Mouse (Mus musculus) CH12.LX (cell line): ENCODE measurements around the gene Tbp. TPM values are rescaled to one million over a fixed set of nuclear protein-coding genes. Genes with fewer than 3 reads are reported as not detected.

ENCODE experiments used
- DNase-seq: peaks from one replicate; pipeline ENCODE4 v3.0.0-alpha.2; 2013; ENCODE audit errors: extremely low read depth
- H3K27ac ChIP-seq: 2 replicates; pipeline ENCODE4 v1.5.1; 2012; ENCODE audit warnings: low read depth, mild to moderate bottlenecking, control low read depth, moderate library complexity; ENCODE audit not compliant: insufficient read depth
- H3K27me3 ChIP-seq: replicated peaks from 2 replicates; pipeline ENCODE3; 2012; ENCODE audit warnings: inconsistent platforms
- H3K36me3 ChIP-seq, 2 experiments: replicated peaks in 1 of 2; 2 replicates each; pipeline versions ENCODE3 to v1.6.1; 2012; ENCODE audit warnings: inconsistent platforms in 1 of 2, low read length in 1 of 2, mild to moderate bottlenecking in 1 of 2, mixed read lengths in 1 of 2, moderate library complexity in 1 of 2; ENCODE audit not compliant: control insufficient read depth in 1 of 2, insufficient read depth in 1 of 2
- H3K4me1 ChIP-seq, 2 experiments: 2 replicates each; pipeline ENCODE4 v1.6.1; 2012; ENCODE audit warnings: inconsistent platforms in 1 of 2, moderate library complexity in 1 of 2; ENCODE audit not compliant: insufficient read depth in 2 of 2, control insufficient read depth in 1 of 2
- H3K4me2 ChIP-seq: 2 replicates; pipeline ENCODE4 v1.6.1; 2012; ENCODE audit warnings: low read depth, mild to moderate bottlenecking, control low read depth; ENCODE audit not compliant: poor library complexity, insufficient read depth, severe bottlenecking
- H3K4me3 ChIP-seq, 3 experiments: fragments of 150-350 bp in 1 of 3; sonication (generic) in 1 of 3; replicated peaks in 1 of 3; 2 replicates each; pipeline versions ENCODE3 to v1.5.1; 2011 to 2012; ENCODE audit warnings: low read depth in 2 of 3, low read length in 2 of 3, mild to moderate bottlenecking in 2 of 3, moderate library complexity in 2 of 3, control low read depth in 1 of 3, improper control_type of control experiment in 1 of 3, inconsistent platforms in 1 of 3, mixed read lengths in 1 of 3; ENCODE audit not compliant: poor library complexity in 1 of 3
- H3K79me2 ChIP-seq: replicated peaks from 2 replicates; pipeline ENCODE4 v1.6.1; 2012; ENCODE audit warnings: mild to moderate bottlenecking, moderate library complexity; ENCODE audit not compliant: control insufficient read depth, poor library complexity, insufficient read depth, severe bottlenecking; ENCODE audit errors: extremely low read depth
- H3K9ac ChIP-seq: 2 replicates; pipeline ENCODE4 v1.6.1; 2012; ENCODE audit warnings: low read depth, mild to moderate bottlenecking, control low read depth, moderate library complexity; ENCODE audit not compliant: insufficient read depth
- H3K9me3 ChIP-seq: replicated peaks from 2 replicates; pipeline ENCODE3; 2012; ENCODE audit warnings: low read length, inconsistent platforms, mixed read lengths
- BHLHE40 ChIP-seq: IDR thresholded peaks from 2 replicates; pipeline ENCODE4 v1.6.1; 2011; ENCODE audit warnings: mild to moderate bottlenecking, low read depth, low read length, improper control_type of control experiment
- CHD1 ChIP-seq: IDR thresholded peaks from 2 replicates; pipeline ENCODE4 v1.6.1; 2012; ENCODE audit warnings: low read depth, low read length, improper control_type of control experiment, inconsistent platforms
- CTCF ChIP-seq, 2 experiments: IDR thresholded peaks in 1 of 2; conservative IDR thresholded peaks in 1 of 2; 2 replicates each; pipeline ENCODE4 v1.5.1; 2011 to 2012; ENCODE audit warnings: low read depth in 2 of 2, low read length in 2 of 2, improper control_type of control experiment in 1 of 2, inconsistent platforms in 1 of 2, mild to moderate bottlenecking in 1 of 2, moderate library complexity in 1 of 2
- EP300 ChIP-seq: IDR thresholded peaks from 2 replicates; pipeline ENCODE4 v1.6.1; 2011; ENCODE audit warnings: low read length, improper control_type of control experiment
- ETS1 ChIP-seq: conservative IDR thresholded peaks from 2 replicates; pipeline ENCODE4 v1.6.1; 2012; ENCODE audit warnings: low read depth, mild to moderate bottlenecking, inconsistent platforms, low read length, improper control_type of control experiment, moderate library complexity
- IRF4 ChIP-seq: IDR thresholded peaks from 2 replicates; pipeline ENCODE4 v1.6.1; 2014; ENCODE audit warnings: low read depth, mild to moderate bottlenecking, inconsistent platforms, low read length, improper control_type of control experiment
- KAT2A ChIP-seq: IDR thresholded peaks from 2 replicates; pipeline ENCODE4 v1.6.1; 2012; ENCODE audit warnings: low read length, improper control_type of control experiment, inconsistent platforms; ENCODE audit not compliant: insufficient replicate concordance
- MAFK ChIP-seq: IDR thresholded peaks from 2 replicates; pipeline ENCODE4 v1.6.1; 2011; ENCODE audit warnings: low read length, improper control_type of control experiment; ENCODE audit not compliant: insufficient replicate concordance
- MAX ChIP-seq: IDR thresholded peaks from 2 replicates; pipeline ENCODE4 v1.6.1; 2011; ENCODE audit warnings: low read length, improper control_type of control experiment
- MEF2A ChIP-seq: IDR thresholded peaks from 2 replicates; pipeline ENCODE4 v1.6.1; 2014; ENCODE audit warnings: low read depth, mild to moderate bottlenecking, inconsistent platforms, low read length, improper control_type of control experiment, borderline replicate concordance
- MXI1 ChIP-seq: IDR thresholded peaks from 2 replicates; pipeline ENCODE4 v1.6.1; 2011; ENCODE audit warnings: mild to moderate bottlenecking, low read depth, low read length, improper control_type of control experiment
- MYC ChIP-seq: IDR thresholded peaks from 2 replicates; pipeline ENCODE4 v1.6.1; 2011; ENCODE audit warnings: low read depth, mild to moderate bottlenecking, improper control_type of control experiment, low read length
- NRF1 ChIP-seq: IDR thresholded peaks from 2 replicates; pipeline ENCODE4 v1.6.1; 2014; ENCODE audit warnings: low read depth, mild to moderate bottlenecking, inconsistent platforms, low read length, improper control_type of control experiment, moderate library complexity
- PAX5 ChIP-seq: IDR thresholded peaks from 2 replicates; pipeline ENCODE4 v1.6.1; 2012; ENCODE audit warnings: low read length, inconsistent platforms, mixed read lengths
- POLR2A ChIP-seq: IDR thresholded peaks from 2 replicates; pipeline ENCODE4 v1.6.1; 2011; ENCODE audit warnings: low read depth, mild to moderate bottlenecking, improper control_type of control experiment, low read length
- POLR2AphosphoS2 ChIP-seq: IDR thresholded peaks from 2 replicates; pipeline ENCODE4 v1.6.1; 2011; ENCODE audit warnings: low read depth, low read length, improper control_type of control experiment
- RAD21 ChIP-seq: IDR thresholded peaks from 2 replicates; pipeline ENCODE4 v1.6.1; 2011; ENCODE audit warnings: low read depth, mild to moderate bottlenecking, low read length, improper control_type of control experiment, moderate library complexity
- RCOR1 ChIP-seq: conservative IDR thresholded peaks from 2 replicates; pipeline ENCODE4 v1.6.1; 2012; ENCODE audit warnings: low read depth, mild to moderate bottlenecking, inconsistent platforms, low read length, improper control_type of control experiment
- SMC3 ChIP-seq: IDR thresholded peaks from 2 replicates; pipeline ENCODE4 v1.6.1; 2011; ENCODE audit warnings: low read depth, low read length, improper control_type of control experiment
- TBP ChIP-seq: conservative IDR thresholded peaks from 2 replicates; pipeline ENCODE4 v1.6.1; 2011; ENCODE audit warnings: low read depth, low read length, improper control_type of control experiment
- TCF12 ChIP-seq: IDR thresholded peaks from 2 replicates; pipeline ENCODE4 v1.6.1; 2014; ENCODE audit warnings: low read depth, mild to moderate bottlenecking, inconsistent platforms, low read length, improper control_type of control experiment
- UBTF ChIP-seq: IDR thresholded peaks from 2 replicates; pipeline ENCODE4 v1.6.1; 2012; ENCODE audit warnings: low read depth, mild to moderate bottlenecking, inconsistent platforms, low read length, improper control_type of control experiment, moderate library complexity
- USF1 ChIP-seq: IDR thresholded peaks from 2 replicates; pipeline ENCODE4 v1.6.1; 2014; ENCODE audit warnings: low read depth, mild to moderate bottlenecking, inconsistent platforms, low read length, improper control_type of control experiment
- ZC3H11A ChIP-seq: IDR thresholded peaks from 2 replicates; pipeline ENCODE4 v1.6.1; 2012; ENCODE audit warnings: low read depth, mild to moderate bottlenecking, inconsistent platforms, low read length, improper control_type of control experiment
- ZMIZ1 ChIP-seq: IDR thresholded peaks from 2 replicates; pipeline ENCODE4 v1.6.1; 2012; ENCODE audit warnings: low read depth, mild to moderate bottlenecking, inconsistent platforms, low read length, improper control_type of control experiment
- dilution Hi-C: fragments of 300-500 bp; cut with MboI; formaldehyde crosslinking; loops from 2 replicates; pipeline ENCODE4 v1.14.3; 2020; ENCODE audit warnings: low sequenced_read_pairs; ENCODE audit not compliant: extremely low pct_unique_long_range_greater_than_20kb, extremely low pct_ligation_motif_present
- in situ Hi-C: fragments of 300-500 bp; cut with MboI; formaldehyde crosslinking; loops from 3 replicates; pipeline ENCODE4 v1.14.3; 2019; ENCODE audit warnings: low sequenced_read_pairs, low pct_ligation_motif_present, low pct_unique_long_range_greater_than_20kb, mixed read lengths
- polyA plus RNA-seq: library from polyadenylated mRNA; unstranded; fragments of >175 nt; gene quantifications from 2 replicates; pipeline ENCODE4 v1.2.1, GENCODE M21; 2012; ENCODE audit warnings: low read depth; ENCODE audit not compliant: insufficient read length
- total RNA-seq, 2 experiments: library from RNA; depleted of rRNA; stranded (reverse); fragments of 300-350 nt in 1 of 2; fragments of >200 nt in 1 of 2; gene quantifications; 2 replicates each; pipeline ENCODE4 v1.2.3; 2012 to 2014

Tbp gene
- total and polyA plus RNA-seq, 3 experiments: 26.5 to 71.4 (median 52.8) TPM

DNA sequence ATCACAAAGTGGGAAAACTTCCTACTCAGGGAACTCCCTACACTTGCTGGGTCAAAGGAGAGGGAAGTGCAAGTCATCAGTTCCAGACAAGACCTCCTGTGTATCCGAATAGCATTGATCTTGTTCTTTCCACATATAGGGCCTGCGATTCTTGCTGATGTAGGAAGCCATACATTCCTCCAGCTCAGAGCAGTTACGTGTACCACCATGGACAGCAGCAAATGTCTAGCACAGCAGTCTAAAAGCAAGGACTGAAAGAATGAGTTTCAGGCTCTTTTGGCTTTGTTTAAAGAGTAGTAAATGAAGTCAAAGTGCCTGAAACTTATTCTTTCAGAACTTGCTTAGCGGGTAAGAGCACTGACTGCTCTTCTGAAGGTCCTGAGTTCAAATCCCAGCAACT is 44.5 kb upstream of the Tbp start:
- in situ Hi-C loops: no loop called here
- no peak overlapping the region for H3K4me3 ChIP-seq
- TF ChIP-seq KAT2A (no peak), MXI1 (no peak), TCF12 (no peak), ETS1 (no peak), RCOR1 (no peak), NRF1 (no peak), IRF4 (no peak), POLR2AphosphoS2 (no peak), TBP (no peak), SMC3 (no peak), UBTF (no peak), RAD21 (no peak), CHD1 (no peak), EP300 (no peak)
- TF ChIP-seq, all 38 proteins: peak for 0
- Histone ChIP-seq H3K9ac (no peak overlapping the region), H3K36me3 (peaks cover 0 to 21% of the 10 kb centered on the region in 2 experiments), H3K27ac (no peak overlapping the region), H3K79me2 (no peaks in the 10 kb centered on the region), H3K4me2 (no peak overlapping the region), H3K27me3 (no peaks in the 10 kb centered on the region), H3K9me3 (no peaks in the 10 kb centered on the region), H3K4me1 (no peaks in the 10 kb centered on the region)
- no peak for DNase-seq
- dilution Hi-C loops: no loop called here

DNA sequence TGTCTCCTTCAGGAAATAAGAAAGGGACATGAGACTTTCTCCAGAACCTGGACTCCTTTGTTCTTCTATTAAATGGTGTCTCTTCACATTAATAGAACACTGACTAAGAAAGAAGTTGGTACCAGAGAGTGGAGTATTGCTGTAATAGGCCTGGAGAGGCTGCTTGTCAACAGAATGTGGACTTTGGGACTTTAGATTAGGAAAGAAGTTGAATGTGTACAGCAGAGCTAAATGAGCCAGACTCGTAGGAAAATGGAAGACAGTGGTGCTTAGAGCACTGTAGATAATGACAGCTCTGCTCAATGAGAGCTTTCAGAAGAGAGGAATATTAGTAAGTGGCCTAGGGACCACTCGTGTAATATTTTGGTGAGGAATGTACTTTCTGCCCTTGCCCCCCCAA is 43.1 kb upstream of the Tbp start:
- no peak for DNase-seq
- Histone ChIP-seq H3K79me2 (no peaks in the 10 kb centered on the region), H3K9me3 (no peaks in the 10 kb centered on the region), H3K36me3 (peaks cover under 1 to 25% of the 10 kb centered on the region in 2 experiments), H3K27me3 (no peaks in the 10 kb centered on the region), H3K4me2 (no peak overlapping the region), H3K9ac (no peak overlapping the region), H3K27ac (no peak overlapping the region), H3K4me3 (no peak overlapping the region), H3K4me1 (peaks cover 0 to under 1% of the 10 kb centered on the region in 2 experiments; a peak in 1 of 4 replicates)
- in situ Hi-C loops: no loop called here
- TF ChIP-seq POLR2A (no peak), ZC3H11A (no peak), PAX5 (no peak), EP300 (no peak), TCF12 (no peak), USF1 (no peak), MYC (no peak), CTCF (conservative IDR thresholded peaks at IDR 0.05 in 1 of 2, IDR thresholded peaks at IDR 0.05 in 1 of 2; ENCODE audit: low read depth in 2 of 2, low read length in 2 of 2) (no peak), BHLHE40 (no peak), MXI1 (no peak), CHD1 (no peak), ETS1 (no peak), MEF2A (no peak), ZMIZ1 (no peak), POLR2AphosphoS2 (no peak), MAFK (no peak), MAX (no peak), RCOR1 (no peak), RAD21 (no peak), TBP (no peak)
- dilution Hi-C loops: no loop called here
